Mouse (Mus musculus) embryonic facial prominence, embryonic 10.5 days (tissue): Measurements from ENCODE around the gene Gm10721. TPM values are rescaled to one million over a fixed set of nuclear protein-coding genes. Genes with fewer than 3 reads are reported as not detected.
"Not testable (repeated sequence)": the region's sequence is repeated elsewhere in the genome, so short reads cannot be mapped to it uniquely, and the experiment has no call there.

ENCODE experiments used
- DNase-seq: peaks from one replicate; pipeline ENCODE4 v3.0.0-alpha.2; 2017; ENCODE audit warnings: low spot score
- H3K27ac ChIP-seq: fragments of 300-500 bp; sonication (generic); replicated peaks from 2 replicates; pipeline ENCODE4 v1.5.1; 2016; ENCODE audit warnings: mild to moderate bottlenecking
- H3K27me3 ChIP-seq: fragments of 300-500 bp; sonication (generic); replicated peaks from 2 replicates; pipeline ENCODE4 v1.6.1; 2016; ENCODE audit warnings: low read depth, mild to moderate bottlenecking; ENCODE audit not compliant: poor library complexity, severe bottlenecking
- H3K36me3 ChIP-seq: fragments of 300-500 bp; sonication (generic); replicated peaks from 2 replicates; pipeline ENCODE4 v1.6.1; 2016; ENCODE audit warnings: mild to moderate bottlenecking, moderate library complexity
- H3K4me1 ChIP-seq: fragments of 300-500 bp; sonication (generic); 2 replicates; pipeline ENCODE4 v1.6.1; 2016
- H3K4me3 ChIP-seq: fragments of 300-500 bp; sonication (generic); 2 replicates; pipeline ENCODE4 v1.5.1; 2016; ENCODE audit warnings: mild to moderate bottlenecking, moderate library complexity
- H3K9me3 ChIP-seq: fragments of 300-500 bp; sonication (generic); 2 replicates; pipeline ENCODE4 v1.6.1; 2016; ENCODE audit warnings: mild to moderate bottlenecking
- WGBS: fragments of 180-500 bp; shearing (Covaris S2); methylation state at CpG from one replicate; pipeline ENCODE4 v1.1.7; 2016; 5-methylcytosine and 5-hydroxymethylcytosine counted together
- microRNA-seq: library from miRNA; unstranded; fragments of <30 nt; microRNA quantifications from one replicate; pipeline ENCODE4, GENCODE M21; 2017
- polyA plus RNA-seq: library from polyadenylated mRNA; unstranded; fragments of >200 nt; fragmentation: Nextera tagmentation; extraction: Ambion mirVana; gene quantifications from 2 replicates; pipeline ENCODE4 v1.2.1, GENCODE M21; 2016

Gm10721 gene
- polyA plus RNA-seq, 1 experiment from 2014 or later, result not detected

DNA sequence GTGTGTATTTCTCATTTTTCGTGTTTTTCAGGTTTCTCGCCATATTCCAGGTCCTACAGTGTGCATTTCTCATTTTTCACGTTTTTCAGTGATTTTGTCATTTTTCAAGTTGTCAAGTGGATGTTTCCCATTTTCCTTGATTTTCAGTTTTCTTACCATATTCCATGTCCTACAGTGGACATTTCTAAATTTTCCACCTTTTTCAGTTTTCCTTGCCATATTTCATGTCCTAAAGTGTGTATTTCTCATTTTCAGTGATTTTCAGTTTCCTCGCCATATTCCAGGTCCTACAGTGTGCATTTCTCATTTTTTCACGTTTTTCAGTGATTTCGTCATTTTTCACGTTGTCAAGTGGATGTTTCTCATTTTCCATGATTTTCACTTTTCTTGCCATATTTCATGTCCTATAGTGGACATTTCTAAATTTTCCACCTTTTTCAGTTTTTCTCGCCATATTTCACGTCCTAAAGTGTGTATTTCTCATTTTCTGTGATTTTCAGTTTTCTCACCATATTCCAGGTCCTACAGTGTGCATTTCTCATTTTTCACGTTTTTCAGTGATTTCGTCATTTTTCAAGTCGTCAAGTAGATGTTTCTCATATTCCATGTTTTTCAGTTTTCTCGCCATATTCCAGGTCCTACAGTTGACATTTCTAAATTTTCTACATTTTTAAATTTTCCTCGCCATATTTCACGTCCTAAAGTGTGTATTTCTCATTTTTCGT, 16.5 kb downstream of the Gm10721 start:
- not testable (repeated sequence) for H3K27me3 ChIP-seq, H3K36me3 ChIP-seq, H3K27ac ChIP-seq, H3K9me3 ChIP-seq, DNase-seq, H3K4me3 ChIP-seq, H3K4me1 ChIP-seq
- 64% methylated on average over 14 of the region's 16 CpGs for WGBS

GRCm38 (mm10) chr9:3030677-3031318, 17.9 kb downstream of the Gm10721 start:
- not testable (repeated sequence) for H3K27ac ChIP-seq, H3K36me3 ChIP-seq, H3K4me3 ChIP-seq, H3K4me1 ChIP-seq, H3K27me3 ChIP-seq, H3K9me3 ChIP-seq
- 56% methylated on average over 2 of the region's 10 CpGs for WGBS
- DNase-seq, result peak; percentile 61

- H3K4me3 ChIP-seq, H3K9me3 ChIP-seq, H3K27ac ChIP-seq, H3K36me3 ChIP-seq, DNase-seq, H3K27me3 ChIP-seq, H3K4me1 ChIP-seq: not testable (repeated sequence)
- 43% methylated on average over 1 of the region's 8 CpGs for WGBS
Measured at GRCm38 (mm10) chr9:3034299-3034698, 21.4 kb downstream of the Gm10721 start, which contains the start of gene Gm17535. TSS of gene Gm17535 (plus strand) at chr9:3034599.

DNA sequence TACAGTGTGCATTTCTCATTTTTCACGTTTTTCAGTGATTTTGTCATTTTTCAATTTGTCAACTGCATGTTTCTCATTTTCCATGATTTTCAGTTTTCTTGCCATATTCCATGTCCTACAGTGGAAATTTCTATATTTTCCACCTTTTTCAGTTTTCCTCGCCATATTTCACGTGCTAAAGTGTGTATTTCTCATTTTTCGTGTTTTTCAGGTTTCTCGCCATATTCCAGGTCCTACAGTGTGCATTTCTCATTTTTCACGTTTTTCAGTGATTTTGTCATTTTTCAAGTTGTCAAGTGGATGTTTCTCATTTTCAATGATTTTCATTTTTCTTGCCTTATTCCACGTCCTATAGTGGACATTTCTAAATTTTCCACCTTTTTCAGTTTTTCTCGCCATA, 23.6 kb downstream of the Gm10721 start, which contains the start of gene Gm10715:
TSS of gene Gm10715 (plus strand) at position 301 of the 400 bp plus-strand sequence.
- not testable (repeated sequence) for H3K4me3 ChIP-seq, H3K36me3 ChIP-seq, H3K27me3 ChIP-seq, H3K4me1 ChIP-seq, H3K27ac ChIP-seq, DNase-seq, H3K9me3 ChIP-seq
- 77% methylated on average over 8 of the region's 8 CpGs for WGBS

- not testable (repeated sequence) for H3K4me3 ChIP-seq, H3K4me1 ChIP-seq, DNase-seq, H3K36me3 ChIP-seq, H3K27ac ChIP-seq, H3K27me3 ChIP-seq
- H3K9me3 ChIP-seq, result peaks cover 15% of the 10 kb centered on the region
- 67% methylated on average over 4 of the region's 4 CpGs for WGBS
Measured at GRCm38 (mm10) chr9:3038161-3038560, 25.2 kb downstream of the Gm10721 start.

Small RNAs within 50 kb of the gene (microRNA-seq; reads per million reads assigned to microRNA genes)
- gene Mir101c, result not detected

Other genes with a start within 250 kb of the Gm10721 start
- gene Gm10722, start 12.2 kb upstream of the Gm10721 start, polyA plus RNA-seq, result not detected in 2 replicates
- gene Gm11168, start 9.8 kb upstream of the Gm10721 start, polyA plus RNA-seq, result not detected in 2 replicates
- not detected in 2 replicates for gene Gm10720, start 2.5 kb downstream of the Gm10721 start, polyA plus RNA-seq
- not detected in 2 replicates for gene Gm10719, start 4.3 kb downstream of the Gm10721 start, polyA plus RNA-seq
- gene Gm10718, start 10.4 kb downstream of the Gm10721 start, polyA plus RNA-seq, result not detected in 2 replicates
- gene Gm10717, start 12.3 kb downstream of the Gm10721 start, polyA plus RNA-seq, result not detected in 2 replicates
- gene Gm17535, start 21.5 kb downstream of the Gm10721 start, polyA plus RNA-seq, result not detected in 2 replicates
- not detected in 2 replicates for gene Gm10715, start 23.7 kb downstream of the Gm10721 start, polyA plus RNA-seq